8 mouse cellular contexts compared by ENCODE assay signal in the genomic region with DNA sequence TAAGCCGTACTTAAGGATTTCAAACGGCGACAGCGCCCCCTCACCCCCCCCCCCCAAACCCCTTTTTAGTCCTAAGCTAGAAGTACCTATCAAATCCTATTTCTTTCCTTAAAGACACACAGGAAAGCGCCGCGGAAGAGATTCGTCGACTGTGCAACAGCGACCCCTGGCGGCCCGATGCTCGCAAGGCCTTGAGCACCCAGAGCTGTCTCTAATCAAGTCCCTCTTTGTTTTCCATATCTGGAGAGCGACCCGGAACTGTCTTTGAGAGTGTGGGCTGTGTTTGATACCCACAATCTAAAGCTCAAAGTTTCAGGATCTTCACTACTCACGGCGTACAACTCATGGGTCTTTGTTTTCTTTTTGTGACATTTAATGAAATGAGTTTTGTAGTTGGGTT.
DNase-seq lines count a peak whose midpoint lies in the region; ATAC-seq lines count a peak whose summit lies in the region.

No protein-coding gene starts in this region.

- WGBS in intestine, embryonic 14.5 days: under 1% methylated on average over 17 of the region's 17 CpGs

- H3K9me3 ChIP-seq in intestine, embryonic 14.5 days (ENCODE audit: control insufficient read depth, low read length): no peaks in the 10 kb centered on the region

- peak overlapping the region; percentile 87 for H3K4me2 ChIP-seq in intestine, embryonic 14.5 days (ENCODE audit: low read length)

- H3K4me1 ChIP-seq in intestine, embryonic 14.5 days (replicated peaks; ENCODE audit: control insufficient read depth, insufficient read depth, low read length): peaks cover 6% of the 10 kb centered on the region

- H3K27me3 ChIP-seq in intestine, embryonic 14.5 days (replicated peaks; ENCODE audit: control insufficient read depth, insufficient read depth, low read length): no peaks in the 10 kb centered on the region

- peak overlapping the region; percentile 74 for H3K9ac ChIP-seq in intestine, embryonic 14.5 days (ENCODE audit: low read length)

- ATAC-seq in intestine, embryonic 14.5 days (replicated peaks; ENCODE audit: low FRiP score, low TSS enrichment, low read depth): peak; percentile 91

- H3K27ac ChIP-seq in intestine, embryonic 14.5 days (ENCODE audit: low read depth): peak overlapping the region; percentile 98

- DNase-seq in adrenal gland, adult (ENCODE audit: inconsistent age in 2 of 2, low spot score in 1 of 2): peak; percentile 93 to 97
- peak; percentile 97 for DNase-seq in embryo, embryonic 10.5 days (ENCODE audit: low spot score)
- DNase-seq in gastrocnemius, postnatal 25 days: peak; percentile 81
- peak; percentile 98 for DNase-seq in intestine, embryonic 14.5 days (ENCODE audit: low spot score)
- peak; percentile 97 to 99 for DNase-seq in left cerebral cortex, postnatal 14 days (ENCODE audit: low spot score in 2 of 2)
- peak; percentile 96 for DNase-seq in mesoderm, embryonic 11.5 days (ENCODE audit: low read depth, low spot score)
- DNase-seq in right cerebral cortex, postnatal 36 days (ENCODE audit: low spot score in 2 of 2): peak; percentile 91 to 93
- DNase-seq in yolk sac, embryonic 10.5 days (ENCODE audit: low spot score): peak; percentile 86

- H3K4me3 ChIP-seq in intestine, embryonic 14.5 days (ENCODE audit: low read depth, low read length): peak overlapping the region; percentile 49

- no peaks in the 10 kb centered on the region for H3K36me3 ChIP-seq in intestine, embryonic 14.5 days (ENCODE audit: control insufficient read depth, insufficient read depth, low read length)

- intact Hi-C loops in left cerebral cortex, postnatal 14 days (cut with DNase I): loop anchor here (1.0 to 10.0 kb wide), 6 partner anchors 151 to 1180 kb away; a partner anchor contains a TSS

Comparison
In these comparisons a context has a peak if more than half of its experiments do, and no peak if none do; other contexts are left out.
1. Peak in every context shown above with its lines: DNase-seq, ATAC-seq, H3K4me3 ChIP-seq and H3K27ac ChIP-seq.